Mouse (Mus musculus) small intestine, adult 2 months (tissue): ENCODE data around the gene Man2a1.

ENCODE experiments used
- CTCF ChIP-seq: fragments of 200-500 bp; IDR thresholded peaks from 2 replicates; pipeline ENCODE4 v1.5.1; 2012; ENCODE audit warnings: low read depth, mild to moderate bottlenecking, control low read depth, inconsistent platforms, low read length, moderate library complexity, mixed read lengths; ENCODE audit not compliant: insufficient replicate concordance, insufficient read length; ENCODE audit errors: extremely low read depth
- POLR2A ChIP-seq: fragments of 200-500 bp; IDR thresholded peaks from 2 replicates; pipeline ENCODE4 v1.6.1; 2012; ENCODE audit warnings: low read depth, mild to moderate bottlenecking, control low read depth, inconsistent platforms, low read length, moderate library complexity

GRCm38 (mm10) chr17:64612135-64612885 lies 11.8 kb downstream of the Man2a1 start:
- TF ChIP-seq CTCF (no peak), POLR2A (no peak)
